Mouse (Mus musculus): ENCODE measurements around the gene Abhd14a. TPM values are rescaled to one million over a fixed set of nuclear protein-coding genes. Genes with fewer than 3 reads are reported as not detected.
"Not testable (repeated sequence)": the region's sequence is repeated elsewhere in the genome, so short reads cannot be mapped to it uniquely, and the experiment has no call there.

Gene Abhd14a
- polyA plus RNA-seq (2015; fragmentation: Nextera tagmentation; extraction: Ambion mirVana): 15.8 and 16.2 TPM in 2 replicates

GRCm38 (mm10) chr9:106447348-106447747 is at the start of gene Abhd14a, which contains the start of gene Abhd14b:
TSS of gene Abhd14a (minus strand) at chr9:106447678.
TSS of gene Abhd14b (plus strand) at chr9:106447459.
- no peaks in the 10 kb centered on the region for H3K27me3 ChIP-seq (ENCODE audit: insufficient read depth, low read length)
- H3K9me3 ChIP-seq (ENCODE audit: low read length): no peaks in the 10 kb centered on the region
- no peaks in the 10 kb centered on the region for H3K36me3 ChIP-seq (replicated peaks; ENCODE audit: insufficient read depth, low read length)
- H3K4me1 ChIP-seq (ENCODE audit: insufficient read depth): peaks cover 45% of the 10 kb centered on the region
- H3K9ac ChIP-seq (replicated peaks): peak within 1 kb of the TSS; percentile 71
- H3K27ac ChIP-seq (ENCODE audit: low read depth): peak within 1 kb of the TSS; percentile 88
- H3K4me2 ChIP-seq (ENCODE audit: low read depth, low read length): peak within 1 kb of the TSS; percentile 78
- TF ChIP-seq EP300 (IDR thresholded peaks at IDR 0.05; ENCODE audit: low read depth) (peak; percentile 32; the same call in 1 of the 2 replicates), CTCF (IDR thresholded peaks at IDR 0.05; ENCODE audit: low read depth) (peak; percentile 65)
- ATAC-seq (peak; percentile 96), DNase-seq (peak; percentile 91)
- WGBS (ENCODE audit: insufficient replicate concordance): under 1% methylated on average over 24 of the region's 24 CpGs
- H3K4me3 ChIP-seq (ENCODE audit: low read depth, low read length): peak within 1 kb of the TSS; percentile 51

DNA sequence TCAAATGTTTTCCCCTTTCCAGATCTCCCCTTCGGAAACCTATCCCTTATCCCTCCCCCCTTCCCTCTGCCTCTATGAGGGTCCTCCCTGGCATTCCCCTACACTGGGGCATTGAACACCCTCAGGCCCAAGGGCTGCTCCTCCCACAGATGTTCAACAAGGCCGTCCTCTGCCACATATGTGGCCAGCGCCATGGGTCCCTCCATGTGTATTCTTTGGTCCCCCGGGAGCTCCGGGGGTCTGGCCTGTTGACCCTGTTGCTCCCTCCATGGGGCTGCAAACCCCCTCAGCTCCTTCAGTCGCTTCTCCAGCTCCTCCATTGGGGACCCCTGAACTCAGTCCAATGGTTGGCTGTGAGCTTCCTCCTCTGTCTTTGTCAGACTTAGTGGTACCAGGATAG is 40.1 kb upstream of the Abhd14a start:
- 79% methylated on average over 6 of the region's 6 CpGs for WGBS (ENCODE audit: insufficient replicate concordance)
- H3K4me1 ChIP-seq (ENCODE audit: insufficient read depth); H3K9ac ChIP-seq (replicated peaks); H3K9me3 ChIP-seq (ENCODE audit: low read length); H3K4me3 ChIP-seq (ENCODE audit: low read depth, low read length); H3K27ac ChIP-seq (ENCODE audit: low read depth); H3K4me2 ChIP-seq (ENCODE audit: low read depth, low read length); DNase-seq; H3K27me3 ChIP-seq (ENCODE audit: insufficient read depth, low read length); ATAC-seq: not testable (repeated sequence)
- H3K36me3 ChIP-seq (replicated peaks; ENCODE audit: insufficient read depth, low read length): peaks cover 26% of the 10 kb centered on the region

GRCm38 (mm10) chr9:106485076-106485475 is 37.6 kb upstream of the Abhd14a start:
- no peak for ATAC-seq
- WGBS (ENCODE audit: insufficient replicate concordance): 79% methylated on average over 10 of the region's 10 CpGs
- Histone ChIP-seq H3K36me3 (replicated peaks; ENCODE audit: insufficient read depth, low read length) (peaks cover 41% of the 10 kb centered on the region), H3K4me2 (ENCODE audit: low read depth, low read length) (no peak overlapping the region), H3K27ac (ENCODE audit: low read depth) (no peak overlapping the region), H3K4me1 (ENCODE audit: insufficient read depth) (no peaks in the 10 kb centered on the region), H3K4me3 (ENCODE audit: low read depth, low read length) (no peak overlapping the region), H3K9me3 (ENCODE audit: low read length) (no peaks in the 10 kb centered on the region), H3K9ac (replicated peaks) (no peak overlapping the region), H3K27me3 (ENCODE audit: insufficient read depth, low read length) (no peaks in the 10 kb centered on the region)
- no peak for DNase-seq
- no peak for TF ChIP-seq CTCF (IDR thresholded peaks at IDR 0.05; ENCODE audit: low read depth)
- no peak for TF ChIP-seq EP300 (IDR thresholded peaks at IDR 0.05; ENCODE audit: low read depth)

DNA sequence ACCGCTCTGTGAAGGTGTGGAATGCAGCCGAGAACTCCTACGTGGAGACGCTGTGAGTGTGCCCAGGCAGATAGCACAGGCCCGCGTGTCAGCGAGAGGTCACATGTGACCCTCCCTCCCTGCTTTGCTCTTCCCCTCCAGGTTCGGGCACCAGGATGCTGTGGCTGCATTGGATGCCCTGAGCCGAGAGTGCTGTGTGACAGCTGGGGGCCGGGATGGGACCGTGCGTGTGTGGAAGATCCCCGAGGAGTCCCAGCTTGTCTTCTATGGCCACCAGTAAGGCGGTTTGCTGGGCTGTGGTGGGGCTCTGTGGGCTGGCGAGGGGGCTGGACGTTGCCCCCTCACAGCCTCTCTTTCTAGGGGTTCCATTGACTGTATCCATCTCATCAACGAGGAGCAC is 36.1 kb upstream of the Abhd14a start:
- H3K27me3 ChIP-seq (ENCODE audit: insufficient read depth, low read length): no peaks in the 10 kb centered on the region
- no peak overlapping the region for H3K27ac ChIP-seq (ENCODE audit: low read depth)
- TF ChIP-seq EP300 (IDR thresholded peaks at IDR 0.05; ENCODE audit: low read depth) (no peak), CTCF (IDR thresholded peaks at IDR 0.05; ENCODE audit: low read depth) (no peak)
- DNase-seq (no peak), ATAC-seq (no peak)
- no peak overlapping the region for H3K9ac ChIP-seq (replicated peaks)
- no peak overlapping the region for H3K4me3 ChIP-seq (ENCODE audit: low read depth, low read length)
- no peaks in the 10 kb centered on the region for H3K4me1 ChIP-seq (ENCODE audit: insufficient read depth)
- no peak overlapping the region for H3K4me2 ChIP-seq (ENCODE audit: low read depth, low read length)
- WGBS (ENCODE audit: insufficient replicate concordance): 86% methylated on average over 17 of the region's 17 CpGs
- H3K36me3 ChIP-seq (replicated peaks; ENCODE audit: insufficient read depth, low read length): peaks cover 42% of the 10 kb centered on the region
- no peaks in the 10 kb centered on the region for H3K9me3 ChIP-seq (ENCODE audit: low read length)

GRCm38 (mm10) chr9:106483136-106483535 is 35.7 kb upstream of the Abhd14a start:
- DNase-seq (no peak), ATAC-seq (no peak)
- Histone ChIP-seq H3K36me3 (replicated peaks; ENCODE audit: insufficient read depth, low read length) (peaks cover 42% of the 10 kb centered on the region), H3K9me3 (ENCODE audit: low read length) (no peaks in the 10 kb centered on the region), H3K27ac (ENCODE audit: low read depth) (no peak overlapping the region), H3K4me3 (ENCODE audit: low read depth, low read length) (no peak overlapping the region), H3K27me3 (ENCODE audit: insufficient read depth, low read length) (no peaks in the 10 kb centered on the region), H3K4me1 (ENCODE audit: insufficient read depth) (peaks cover 2% of the 10 kb centered on the region), H3K9ac (replicated peaks) (no peak overlapping the region), H3K4me2 (ENCODE audit: low read depth, low read length) (no peak overlapping the region)
- TF ChIP-seq CTCF (IDR thresholded peaks at IDR 0.05; ENCODE audit: low read depth) (no peak), EP300 (IDR thresholded peaks at IDR 0.05; ENCODE audit: low read depth) (no peak)
- WGBS (ENCODE audit: insufficient replicate concordance): 92% methylated on average over 10 of the region's 10 CpGs

- no peak for TF ChIP-seq CTCF (IDR thresholded peaks at IDR 0.05; ENCODE audit: low read depth)
- Histone ChIP-seq H3K4me3 (ENCODE audit: low read depth, low read length) (no peak overlapping the region), H3K27me3 (ENCODE audit: insufficient read depth, low read length) (no peaks in the 10 kb centered on the region), H3K9me3 (ENCODE audit: low read length) (no peaks in the 10 kb centered on the region), H3K36me3 (replicated peaks; ENCODE audit: insufficient read depth, low read length) (peaks cover 42% of the 10 kb centered on the region), H3K9ac (replicated peaks) (no peak overlapping the region), H3K4me2 (ENCODE audit: low read depth, low read length) (no peak overlapping the region), H3K27ac (ENCODE audit: low read depth) (no peak overlapping the region), H3K4me1 (ENCODE audit: insufficient read depth) (peaks cover 7% of the 10 kb centered on the region)
- DNase-seq (no peak), ATAC-seq (no peak)
- WGBS (ENCODE audit: insufficient replicate concordance): 80% methylated on average over 17 of the region's 17 CpGs
Observed at GRCm38 (mm10) chr9:106482578-106483115, 35.2 kb upstream of the Abhd14a start.

DNA sequence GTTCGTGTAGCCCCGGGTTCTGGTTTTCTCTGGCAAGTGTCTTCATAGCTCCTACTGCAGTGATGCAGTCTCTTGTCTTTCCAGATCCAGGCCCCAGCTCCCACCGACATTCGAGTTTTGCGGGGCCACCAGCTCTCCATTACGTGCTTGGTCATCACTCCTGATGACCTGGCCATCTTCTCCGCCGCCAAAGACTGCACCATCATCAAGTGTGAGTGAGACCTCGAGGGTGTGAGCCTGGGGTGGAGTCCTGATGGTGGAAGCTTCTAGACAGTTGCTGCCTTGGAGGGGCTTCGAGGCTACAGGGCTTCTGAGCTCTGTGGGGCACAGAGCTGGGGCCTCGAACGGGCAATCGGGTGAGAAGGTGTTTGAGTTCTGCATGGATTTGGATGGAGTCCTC is 34.2 kb upstream of the Abhd14a start:
- H3K4me3 ChIP-seq (ENCODE audit: low read depth, low read length): no peak overlapping the region
- H3K9me3 ChIP-seq (ENCODE audit: low read length): no peaks in the 10 kb centered on the region
- no peak overlapping the region for H3K9ac ChIP-seq (replicated peaks)
- H3K4me1 ChIP-seq (ENCODE audit: insufficient read depth): peaks cover 12% of the 10 kb centered on the region
- no peak for ATAC-seq
- H3K4me2 ChIP-seq (ENCODE audit: low read depth, low read length): no peak overlapping the region
- DNase-seq: no peak
- 89% methylated on average over 13 of the region's 13 CpGs for WGBS (ENCODE audit: insufficient replicate concordance)
- H3K27me3 ChIP-seq (ENCODE audit: insufficient read depth, low read length): no peaks in the 10 kb centered on the region
- H3K27ac ChIP-seq (ENCODE audit: low read depth): no peak overlapping the region
- TF ChIP-seq EP300 (IDR thresholded peaks at IDR 0.05; ENCODE audit: low read depth) (no peak), CTCF (IDR thresholded peaks at IDR 0.05; ENCODE audit: low read depth) (no peak)
- H3K36me3 ChIP-seq (replicated peaks; ENCODE audit: insufficient read depth, low read length): peaks cover 42% of the 10 kb centered on the region

All from liver, postnatal 0 days (tissue).